Mouse (Mus musculus): ENCODE data around the gene Fgfr2. TPM values are rescaled to one million over a fixed set of nuclear protein-coding genes. Genes with fewer than 3 reads are reported as not detected.

Gene Fgfr2
- polyA plus RNA-seq, 1 experiment from 2014 or later = 24.1 TPM

DNA sequence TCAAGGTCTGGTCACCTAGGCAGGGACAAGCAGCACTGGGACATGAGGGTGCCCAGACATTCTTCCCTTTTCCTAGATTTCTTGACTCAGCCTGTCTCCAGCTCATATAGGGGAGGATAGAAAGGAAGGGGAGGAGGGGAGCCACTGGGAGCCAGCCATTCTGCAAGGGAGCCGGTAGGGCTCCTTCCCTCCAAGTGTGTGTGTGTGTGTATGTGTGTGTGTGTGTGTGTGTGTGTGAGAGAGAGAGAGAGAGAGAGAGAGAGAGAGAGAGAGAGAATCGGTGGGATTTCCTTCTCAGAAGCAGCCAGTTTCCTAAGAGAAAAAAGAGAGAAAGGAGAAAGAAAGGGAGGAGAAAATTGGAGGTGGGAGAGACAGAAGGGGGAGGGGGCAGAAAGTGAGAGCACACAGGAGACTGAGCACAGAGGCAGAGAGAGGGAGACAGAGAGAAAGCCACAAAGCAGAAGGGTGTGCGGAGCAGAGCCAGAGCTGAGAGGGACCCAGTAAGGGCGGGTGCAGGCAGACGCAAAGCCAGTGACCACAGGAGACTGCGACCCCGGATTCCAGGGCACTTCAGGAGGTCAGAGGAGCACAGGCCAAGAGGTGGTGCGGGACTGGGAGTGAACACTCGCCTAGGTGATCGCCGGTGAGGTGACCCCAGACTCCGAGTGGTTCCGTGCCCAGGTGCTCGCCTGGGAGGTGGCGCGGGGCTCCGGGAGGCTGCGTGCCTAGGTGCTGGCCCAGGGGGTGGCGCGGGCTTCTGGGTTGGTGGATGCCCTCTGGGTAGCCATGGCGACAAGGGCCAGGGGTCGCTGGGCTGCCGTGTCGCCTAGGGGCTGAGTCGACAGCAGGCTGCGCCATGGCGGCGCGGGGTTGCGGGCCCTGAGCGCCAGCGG is 1156.9 kb downstream of the Fgfr2 start, which contains the start of gene Gpr26:
Gene Gpr26 (plus strand): TSS at position 438 of the 893 bp plus-strand sequence.
- Histone ChIP-seq H3K27me3 (replicated peaks; ENCODE audit: control insufficient read depth, insufficient read depth, low read length) (peaks cover 13% of the 10 kb centered on the region), H3K27ac (ENCODE audit: low read depth, low read length) (peak within 1 kb of the TSS; percentile 86), H3K4me3 (ENCODE audit: low read length) (peak within 1 kb of the TSS; percentile 65), H3K4me2 (ENCODE audit: low read length) (peak within 1 kb of the TSS; percentile 72), H3K4me1 (ENCODE audit: control insufficient read depth, insufficient read depth, low read depth, low read length) (peaks cover 21% of the 10 kb centered on the region), H3K36me3 (ENCODE audit: control insufficient read depth, insufficient read depth, low read length) (no peaks in the 10 kb centered on the region), H3K9me3 (ENCODE audit: control insufficient read depth, low read length) (no peaks in the 10 kb centered on the region), H3K9ac (ENCODE audit: low read depth, low read length) (peak within 1 kb of the TSS; percentile 85)
- 3% methylated on average over 28 of the region's 32 CpGs for WGBS
- ATAC-seq = peak; percentile 85

- WGBS = 35% methylated on average over 6 of the region's 6 CpGs
- ATAC-seq = no peak
- no peaks in the 10 kb centered on the region for H3K36me3 ChIP-seq (ENCODE audit: control insufficient read depth, insufficient read depth, low read length)
- no peaks in the 10 kb centered on the region for H3K9me3 ChIP-seq (ENCODE audit: control insufficient read depth, low read length)
- no peak overlapping the region for H3K27ac ChIP-seq (ENCODE audit: low read depth, low read length)
- H3K27me3 ChIP-seq (replicated peaks; ENCODE audit: control insufficient read depth, insufficient read depth, low read length) = peaks cover 4% of the 10 kb centered on the region; the same call in 1 of the 2 replicates
- no peak overlapping the region for H3K4me3 ChIP-seq (ENCODE audit: low read length)
- peaks cover under 1% of the 10 kb centered on the region for H3K4me1 ChIP-seq (ENCODE audit: control insufficient read depth, insufficient read depth, low read depth, low read length)
- H3K4me2 ChIP-seq (ENCODE audit: low read length) = no peak overlapping the region
- no peak overlapping the region for H3K9ac ChIP-seq (ENCODE audit: low read depth, low read length)
These were observed 1162.6 kb downstream of the Fgfr2 start for GRCm38 (mm10) chr7:131960551-131960950.

DNA sequence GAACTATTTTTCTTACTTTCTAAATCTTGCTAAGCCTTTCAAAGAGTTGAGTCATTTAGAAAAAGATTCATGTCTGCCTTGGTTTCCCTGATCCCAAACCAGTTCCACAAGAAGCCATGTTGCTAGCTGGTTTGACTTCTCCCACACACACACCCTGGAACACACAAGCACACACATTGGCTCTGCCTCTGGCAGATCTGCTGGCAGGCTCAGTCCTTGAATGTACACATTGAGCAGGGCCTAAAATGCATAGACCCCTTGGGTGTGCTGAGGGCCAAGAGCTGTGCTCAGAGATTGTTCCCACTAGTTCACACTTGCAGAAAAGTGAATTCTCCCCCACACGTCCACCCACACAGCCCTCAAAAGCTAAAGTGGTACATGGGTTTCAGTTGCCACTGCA is 1164.4 kb downstream of the Fgfr2 start:
- no peak overlapping the region for H3K4me2 ChIP-seq (ENCODE audit: low read length)
- 67% methylated on average over 1 of the region's 1 CpGs for WGBS
- no peak for ATAC-seq

DNA sequence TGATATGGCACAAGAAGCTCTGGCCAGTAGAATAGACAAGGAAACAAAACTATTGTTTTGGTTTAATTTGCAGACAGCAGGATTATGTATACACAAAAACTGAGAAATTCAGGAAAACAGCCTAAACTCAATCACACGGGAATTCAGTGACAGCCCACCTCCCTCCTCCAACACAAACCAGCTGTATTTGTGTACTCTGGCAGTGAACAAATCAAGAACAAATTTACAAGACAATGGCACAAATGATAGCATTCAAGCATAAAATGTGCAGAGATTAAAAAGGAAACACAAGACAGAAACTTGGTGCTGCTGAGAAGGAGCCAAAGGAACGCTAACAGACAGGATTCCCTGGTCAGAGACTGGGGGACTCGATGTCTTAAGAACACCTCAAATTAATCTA is 1169.7 kb downstream of the Fgfr2 start:
- H3K4me3 ChIP-seq (ENCODE audit: low read length) = no peak overlapping the region
- no peak overlapping the region for H3K4me2 ChIP-seq (ENCODE audit: low read length)
- H3K4me1 ChIP-seq (ENCODE audit: control insufficient read depth, insufficient read depth, low read depth, low read length) = no peaks in the 10 kb centered on the region
- no peaks in the 10 kb centered on the region for H3K36me3 ChIP-seq (ENCODE audit: control insufficient read depth, insufficient read depth, low read length)
- WGBS = 33% methylated on average over 3 of the region's 3 CpGs
- ATAC-seq = no peak
- no peak overlapping the region for H3K27ac ChIP-seq (ENCODE audit: low read depth, low read length)
- no peak overlapping the region for H3K9ac ChIP-seq (ENCODE audit: low read depth, low read length)
- no peaks in the 10 kb centered on the region for H3K27me3 ChIP-seq (replicated peaks; ENCODE audit: control insufficient read depth, insufficient read depth, low read length)
- H3K9me3 ChIP-seq (ENCODE audit: control insufficient read depth, low read length) = no peaks in the 10 kb centered on the region

More for the DNA sequence above, 1164.4 kb downstream of the Fgfr2 start:
- no peaks in the 10 kb centered on the region for H3K36me3 ChIP-seq (ENCODE audit: control insufficient read depth, insufficient read depth, low read length)
- H3K9ac ChIP-seq (ENCODE audit: low read depth, low read length) = no peak overlapping the region
- H3K27ac ChIP-seq (ENCODE audit: low read depth, low read length) = no peak overlapping the region
- H3K4me3 ChIP-seq (ENCODE audit: low read length) = no peak overlapping the region
- no peaks in the 10 kb centered on the region for H3K27me3 ChIP-seq (replicated peaks; ENCODE audit: control insufficient read depth, insufficient read depth, low read length)
- H3K9me3 ChIP-seq (ENCODE audit: control insufficient read depth, low read length) = no peaks in the 10 kb centered on the region
- H3K4me1 ChIP-seq (ENCODE audit: control insufficient read depth, insufficient read depth, low read depth, low read length) = no peaks in the 10 kb centered on the region; the same call in 1 of the 2 replicates

GRCm38 (mm10) chr7:131951131-131951530 is 1172.0 kb downstream of the Fgfr2 start:
- Histone ChIP-seq H3K9ac (ENCODE audit: low read depth, low read length) (no peak overlapping the region), H3K27ac (ENCODE audit: low read depth, low read length) (no peak overlapping the region), H3K9me3 (ENCODE audit: control insufficient read depth, low read length) (no peaks in the 10 kb centered on the region), H3K36me3 (ENCODE audit: control insufficient read depth, insufficient read depth, low read length) (no peaks in the 10 kb centered on the region), H3K4me3 (ENCODE audit: low read length) (no peak overlapping the region), H3K4me1 (ENCODE audit: control insufficient read depth, insufficient read depth, low read depth, low read length) (no peaks in the 10 kb centered on the region), H3K27me3 (replicated peaks; ENCODE audit: control insufficient read depth, insufficient read depth, low read length) (no peaks in the 10 kb centered on the region; the same call in 1 of the 2 replicates), H3K4me2 (ENCODE audit: low read length) (no peak overlapping the region)
- WGBS = 81% methylated on average over 5 of the region's 5 CpGs
- ATAC-seq = no peak

DNA sequence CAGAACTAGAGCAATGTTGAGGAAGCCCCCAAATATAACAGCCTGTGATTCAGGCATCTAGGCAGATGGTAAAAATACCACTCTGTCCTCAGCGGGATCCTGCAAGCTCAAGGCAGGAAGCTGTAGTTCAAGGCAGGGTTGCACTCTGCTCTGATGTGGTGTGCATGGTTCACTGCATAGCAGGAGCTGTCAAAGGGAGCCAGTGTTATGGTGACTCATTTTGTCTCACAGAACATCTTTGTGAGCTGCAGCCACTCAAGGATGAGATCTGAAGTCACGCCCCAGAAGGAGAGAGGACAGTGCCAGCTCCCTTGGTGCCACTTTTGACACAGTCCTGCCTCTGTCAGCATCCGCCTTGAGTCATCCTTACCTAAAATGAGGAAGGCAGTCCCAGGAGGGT is 1185.5 kb downstream of the Fgfr2 start:
- Histone ChIP-seq H3K4me1 (ENCODE audit: control insufficient read depth, insufficient read depth, low read depth, low read length) (no peaks in the 10 kb centered on the region), H3K27ac (ENCODE audit: low read depth, low read length) (no peak overlapping the region), H3K9me3 (ENCODE audit: control insufficient read depth, low read length) (peaks cover 2% of the 10 kb centered on the region; the same call in 1 of the 2 replicates), H3K27me3 (replicated peaks; ENCODE audit: control insufficient read depth, insufficient read depth, low read length) (no peaks in the 10 kb centered on the region), H3K9ac (ENCODE audit: low read depth, low read length) (no peak overlapping the region), H3K4me3 (ENCODE audit: low read length) (no peak overlapping the region), H3K36me3 (ENCODE audit: control insufficient read depth, insufficient read depth, low read length) (no peaks in the 10 kb centered on the region), H3K4me2 (ENCODE audit: low read length) (no peak overlapping the region)
- WGBS = 91% methylated on average over 3 of the region's 3 CpGs
- ATAC-seq = no peak

- H3K27me3 ChIP-seq (replicated peaks; ENCODE audit: control insufficient read depth, insufficient read depth, low read length) = no peaks in the 10 kb centered on the region
- no peaks in the 10 kb centered on the region for H3K36me3 ChIP-seq (ENCODE audit: control insufficient read depth, insufficient read depth, low read length)
- WGBS = 22% methylated on average over 9 of the region's 9 CpGs
- no peaks in the 10 kb centered on the region; the same call in 1 of the 2 replicates for H3K4me1 ChIP-seq (ENCODE audit: control insufficient read depth, insufficient read depth, low read depth, low read length)
- no peak overlapping the region for H3K4me3 ChIP-seq (ENCODE audit: low read length)
- no peak overlapping the region for H3K4me2 ChIP-seq (ENCODE audit: low read length)
- no peak overlapping the region for H3K9ac ChIP-seq (ENCODE audit: low read depth, low read length)
- no peak for ATAC-seq
- H3K9me3 ChIP-seq (ENCODE audit: control insufficient read depth, low read length) = no peaks in the 10 kb centered on the region
- no peak overlapping the region for H3K27ac ChIP-seq (ENCODE audit: low read depth, low read length)
These were observed 1195.7 kb downstream of the Fgfr2 start for GRCm38 (mm10) chr7:131927288-131928050.

- ATAC-seq = no peak
- no peak overlapping the region for H3K4me3 ChIP-seq (ENCODE audit: low read length)
- no peaks in the 10 kb centered on the region for H3K27me3 ChIP-seq (replicated peaks; ENCODE audit: control insufficient read depth, insufficient read depth, low read length)
- no peaks in the 10 kb centered on the region for H3K36me3 ChIP-seq (ENCODE audit: control insufficient read depth, insufficient read depth, low read length)
- H3K4me1 ChIP-seq (ENCODE audit: control insufficient read depth, insufficient read depth, low read depth, low read length) = no peaks in the 10 kb centered on the region
- H3K27ac ChIP-seq (ENCODE audit: low read depth, low read length) = no peak overlapping the region
- H3K9me3 ChIP-seq (ENCODE audit: control insufficient read depth, low read length) = no peaks in the 10 kb centered on the region
- 58% methylated on average over 7 of the region's 7 CpGs for WGBS
- no peak overlapping the region for H3K9ac ChIP-seq (ENCODE audit: low read depth, low read length)
- no peak overlapping the region for H3K4me2 ChIP-seq (ENCODE audit: low read length)
These were observed 1205.8 kb downstream of the Fgfr2 start for GRCm38 (mm10) chr7:131917384-131917783.

GRCm38 (mm10) chr7:131909611-131910010 is 1213.5 kb downstream of the Fgfr2 start:
- H3K9ac ChIP-seq (ENCODE audit: low read depth, low read length) = no peak overlapping the region
- H3K27ac ChIP-seq (ENCODE audit: low read depth, low read length) = no peak overlapping the region
- no peak overlapping the region for H3K4me2 ChIP-seq (ENCODE audit: low read length)
- H3K4me3 ChIP-seq (ENCODE audit: low read length) = no peak overlapping the region
- H3K36me3 ChIP-seq (ENCODE audit: control insufficient read depth, insufficient read depth, low read length) = no peaks in the 10 kb centered on the region
- H3K9me3 ChIP-seq (ENCODE audit: control insufficient read depth, low read length) = no peaks in the 10 kb centered on the region
- ATAC-seq = no peak
- peaks cover 6% of the 10 kb centered on the region for H3K4me1 ChIP-seq (ENCODE audit: control insufficient read depth, insufficient read depth, low read depth, low read length)
- WGBS = 39% methylated on average over 4 of the region's 4 CpGs
- H3K27me3 ChIP-seq (replicated peaks; ENCODE audit: control insufficient read depth, insufficient read depth, low read length) = no peaks in the 10 kb centered on the region
